Mouse (Mus musculus) bone marrow macrophage, adult 2 months (primary cell): ENCODE data around the gene Efna3.

Experiments used
- CTCF ChIP-seq: IDR thresholded peaks from 2 replicates; pipeline ENCODE4 v1.5.1; 2012; ENCODE audit warnings: low read depth, mild to moderate bottlenecking, low read length, moderate library complexity
- POLR2A ChIP-seq: IDR thresholded peaks from 2 replicates; pipeline ENCODE4 v1.6.1; 2012; ENCODE audit warnings: mild to moderate bottlenecking, low read depth, low read length, borderline replicate concordance

- TF ChIP-seq POLR2A (no peak), CTCF (no peak)
These were observed 41.9 kb downstream of the Efna3 start, which contains the start of gene Efna1 for GRCm38 (mm10) chr3:89280606-89281511.
